Mouse (Mus musculus): Measurements from ENCODE around the gene Camk2n1. TPM values are rescaled to one million over a fixed set of nuclear protein-coding genes. Genes with fewer than 3 reads are reported as not detected.
A peak's percentile ranks its signal among the peaks of the same experiment; 100 is the strongest.

Gene Camk2n1
- polyA plus RNA-seq, 1 experiment from 2014 or later = 2.9 TPM

DNA sequence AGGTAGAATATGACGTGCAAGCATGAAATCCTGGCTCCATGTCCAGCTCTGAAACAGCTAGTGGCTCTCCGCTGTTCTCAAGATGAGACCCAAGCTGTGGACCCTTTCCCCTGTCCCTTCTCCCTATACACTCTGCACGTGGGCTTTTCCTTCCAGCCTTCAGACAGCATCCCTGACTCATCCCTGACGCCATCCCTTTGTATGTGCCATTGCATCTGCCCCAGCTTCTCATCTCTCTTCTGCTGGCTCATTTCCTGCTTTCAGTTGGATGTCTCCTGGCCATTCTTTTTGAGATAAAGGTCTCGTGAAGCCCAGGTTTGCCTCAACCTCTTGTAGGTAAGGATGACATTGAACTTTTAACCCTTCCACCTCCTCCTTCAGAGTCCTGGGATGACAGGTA lies 46.9 kb downstream of the Camk2n1 start:
- Histone ChIP-seq H3K4me1 (peaks cover 32% of the 10 kb centered on the region), H3K4me3 (no peak overlapping the region), H3K36me3 (no peaks in the 10 kb centered on the region), H3K9ac (no peak overlapping the region), H3K27ac (no peak overlapping the region), H3K4me2 (no peak overlapping the region), H3K27me3 (peaks cover 25% of the 10 kb centered on the region), H3K9me3 (no peaks in the 10 kb centered on the region)
- WGBS = 61% methylated on average over 5 of the region's 5 CpGs
- no peak for ATAC-seq (ENCODE audit: borderline replicate concordance, extremely low read depth, low FRiP score, low TSS enrichment)

DNA sequence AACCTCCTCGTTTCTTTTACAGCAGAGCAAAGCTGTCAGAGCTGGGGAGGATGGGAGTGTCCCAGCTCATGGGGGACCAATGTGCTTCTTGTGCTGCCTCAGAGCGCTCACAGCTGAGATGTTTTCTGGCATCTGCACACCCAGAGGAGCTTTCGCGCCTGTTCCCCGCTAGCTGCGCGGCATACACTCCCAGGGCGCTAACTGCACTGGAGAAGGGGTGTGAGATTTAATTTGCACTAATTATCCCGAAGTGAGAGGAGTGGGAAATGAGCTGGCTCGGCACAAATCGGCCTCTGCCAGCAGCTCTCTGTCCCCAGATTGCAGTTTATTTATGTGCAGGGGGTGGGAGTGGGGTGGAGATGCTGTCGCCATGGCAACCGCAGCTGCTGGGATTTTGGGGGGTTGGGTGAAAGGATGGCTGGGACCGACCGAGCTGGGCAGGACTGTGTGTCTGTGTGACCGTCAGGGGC lies 50.6 kb downstream of the Camk2n1 start:
- H3K9ac ChIP-seq = no peak overlapping the region
- H3K4me1 ChIP-seq = peaks cover 15% of the 10 kb centered on the region
- H3K27ac ChIP-seq = no peak overlapping the region
- peak overlapping the region; percentile 19; the same call in 1 of the 2 replicates for H3K4me2 ChIP-seq
- H3K4me3 ChIP-seq = no peak overlapping the region
- H3K36me3 ChIP-seq = no peaks in the 10 kb centered on the region
- WGBS = 3% methylated on average over 16 of the region's 16 CpGs
- H3K27me3 ChIP-seq = peaks cover 35% of the 10 kb centered on the region
- ATAC-seq (ENCODE audit: borderline replicate concordance, extremely low read depth, low FRiP score, low TSS enrichment) = peak; percentile 47
- H3K9me3 ChIP-seq = no peaks in the 10 kb centered on the region

DNA sequence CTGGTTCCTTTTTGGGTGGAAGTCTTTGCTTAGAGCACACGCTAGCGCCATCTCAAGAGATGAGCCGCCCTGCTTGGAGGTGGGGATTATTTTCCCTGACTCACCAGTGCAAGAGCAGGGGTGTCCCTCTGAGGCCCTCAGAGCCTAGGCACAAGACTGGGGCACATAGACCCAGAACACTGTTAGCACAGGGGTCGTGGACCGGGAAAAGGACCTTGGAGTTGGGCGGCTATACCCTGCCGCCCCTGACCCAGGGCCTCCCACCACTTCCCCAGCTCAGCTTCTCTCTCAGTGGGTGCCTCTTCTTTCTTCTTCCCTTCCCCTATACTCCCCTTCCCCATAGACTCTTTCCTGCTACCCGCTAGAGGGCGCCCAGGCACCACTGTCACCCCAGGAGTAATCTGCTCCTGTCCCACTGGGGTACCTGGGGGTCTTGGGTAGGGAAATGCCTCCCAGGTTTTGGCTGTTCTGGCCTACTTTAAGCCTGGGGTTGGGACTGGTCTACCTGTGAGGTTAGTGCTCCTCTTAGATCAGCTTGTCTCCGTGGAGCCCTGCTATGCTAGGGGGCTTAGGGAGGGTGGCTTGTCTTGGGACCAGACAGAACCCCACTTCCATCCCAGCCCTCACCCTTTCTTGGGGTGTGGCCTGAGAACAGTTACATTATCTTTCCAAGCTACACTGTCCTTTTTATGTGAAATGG lies 51.2 kb downstream of the Camk2n1 start:
- Histone ChIP-seq H3K36me3 (no peaks in the 10 kb centered on the region), H3K4me3 (no peak overlapping the region), H3K4me1 (peaks cover 15% of the 10 kb centered on the region), H3K27ac (no peak overlapping the region), H3K27me3 (peaks cover 35% of the 10 kb centered on the region), H3K9me3 (no peaks in the 10 kb centered on the region), H3K4me2 (no peak overlapping the region), H3K9ac (no peak overlapping the region)
- no peak for ATAC-seq (ENCODE audit: borderline replicate concordance, extremely low read depth, low FRiP score, low TSS enrichment)
- 8% methylated on average over 10 of the region's 10 CpGs for WGBS

DNA sequence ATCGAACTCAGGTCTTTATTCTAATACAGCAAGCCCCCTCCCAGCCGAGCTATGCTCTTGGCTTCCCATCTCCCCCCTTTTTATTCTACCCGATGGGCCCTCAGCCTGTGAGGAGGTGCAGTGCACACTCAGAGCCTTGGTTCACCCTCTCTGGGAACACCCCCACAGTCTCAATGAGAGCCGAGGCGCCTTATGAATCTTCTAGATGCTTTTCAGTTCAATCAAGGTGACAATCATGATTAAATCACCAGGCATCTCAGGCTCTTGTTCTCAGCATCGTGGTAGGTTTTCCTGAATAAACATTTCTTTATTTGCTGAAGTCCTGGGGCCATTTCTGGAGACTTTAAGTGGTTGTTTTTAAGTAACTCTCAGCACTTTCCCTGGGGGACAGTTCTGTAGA lies 53.8 kb downstream of the Camk2n1 start:
- WGBS = 45% methylated on average over 6 of the region's 6 CpGs
- H3K9ac ChIP-seq = no peak overlapping the region
- no peak overlapping the region for H3K4me3 ChIP-seq
- no peaks in the 10 kb centered on the region for H3K36me3 ChIP-seq
- H3K4me1 ChIP-seq = peaks cover 15% of the 10 kb centered on the region
- H3K4me2 ChIP-seq = no peak overlapping the region
- ATAC-seq (ENCODE audit: borderline replicate concordance, extremely low read depth, low FRiP score, low TSS enrichment) = no peak
- no peak overlapping the region for H3K27ac ChIP-seq
- no peaks in the 10 kb centered on the region for H3K9me3 ChIP-seq
- H3K27me3 ChIP-seq = peaks cover 40% of the 10 kb centered on the region

Other genes with a start within 250 kb of the Camk2n1 start
- 143 and 149 TPM in 2 replicates for gene Hp1bp3, start 238.0 kb upstream of the Camk2n1 start, polyA plus RNA-seq (2015; fragmentation: Nextera tagmentation; extraction: Ambion mirVana)
- gene Sh2d5, start 203.9 kb upstream of the Camk2n1 start, polyA plus RNA-seq (2015; fragmentation: Nextera tagmentation; extraction: Ambion mirVana) = 0.27 and 0.35 TPM in 2 replicates
- 3.0 and 3.9 TPM in 2 replicates for gene Kif17, start 203.9 kb upstream of the Camk2n1 start, polyA plus RNA-seq (2015; fragmentation: Nextera tagmentation; extraction: Ambion mirVana)
- 413 and 429 TPM in 2 replicates for gene Ddost, start 149.6 kb upstream of the Camk2n1 start, polyA plus RNA-seq (2015; fragmentation: Nextera tagmentation; extraction: Ambion mirVana)
- 46.0 and 47.0 TPM in 2 replicates for gene Pink1, start 128.0 kb upstream of the Camk2n1 start, polyA plus RNA-seq (2015; fragmentation: Nextera tagmentation; extraction: Ambion mirVana)
- 21.7 and 22.9 TPM in 2 replicates for gene Cda, start 86.3 kb upstream of the Camk2n1 start, polyA plus RNA-seq (2015; fragmentation: Nextera tagmentation; extraction: Ambion mirVana)
- gene Fam43b, start 57.8 kb upstream of the Camk2n1 start, polyA plus RNA-seq (2015; fragmentation: Nextera tagmentation; extraction: Ambion mirVana) = not detected in 2 replicates
- gene Mul1, start 19.6 kb upstream of the Camk2n1 start, polyA plus RNA-seq (2015; fragmentation: Nextera tagmentation; extraction: Ambion mirVana) = 17.6 and 18.3 TPM in 2 replicates
- gene Vwa5b1, start 181.6 kb downstream of the Camk2n1 start, polyA plus RNA-seq (2015; fragmentation: Nextera tagmentation; extraction: Ambion mirVana) = 0.07 and 0.16 TPM in 2 replicates

Data from lung, embryonic 15.5 days (tissue).